Mouse (Mus musculus) thymus, adult 2 months (tissue): ENCODE data around the gene Prkn.

Source experiments
- CTCF ChIP-seq: fragments of 200-500 bp; IDR thresholded peaks from 2 replicates; pipeline ENCODE4 v1.5.1; 2012; ENCODE audit warnings: mild to moderate bottlenecking, control low read depth, low read length, moderate library complexity, borderline replicate concordance; ENCODE audit not compliant: control insufficient read depth, poor library complexity, insufficient read depth; ENCODE audit errors: extremely low read depth
- POLR2A ChIP-seq: fragments of 200-500 bp; IDR thresholded peaks from 2 replicates; pipeline ENCODE4 v1.6.1; 2012; ENCODE audit warnings: mild to moderate bottlenecking, low read length, control low read depth, moderate library complexity; ENCODE audit not compliant: control insufficient read depth, poor library complexity, insufficient read depth; ENCODE audit errors: extremely low read depth

DNA sequence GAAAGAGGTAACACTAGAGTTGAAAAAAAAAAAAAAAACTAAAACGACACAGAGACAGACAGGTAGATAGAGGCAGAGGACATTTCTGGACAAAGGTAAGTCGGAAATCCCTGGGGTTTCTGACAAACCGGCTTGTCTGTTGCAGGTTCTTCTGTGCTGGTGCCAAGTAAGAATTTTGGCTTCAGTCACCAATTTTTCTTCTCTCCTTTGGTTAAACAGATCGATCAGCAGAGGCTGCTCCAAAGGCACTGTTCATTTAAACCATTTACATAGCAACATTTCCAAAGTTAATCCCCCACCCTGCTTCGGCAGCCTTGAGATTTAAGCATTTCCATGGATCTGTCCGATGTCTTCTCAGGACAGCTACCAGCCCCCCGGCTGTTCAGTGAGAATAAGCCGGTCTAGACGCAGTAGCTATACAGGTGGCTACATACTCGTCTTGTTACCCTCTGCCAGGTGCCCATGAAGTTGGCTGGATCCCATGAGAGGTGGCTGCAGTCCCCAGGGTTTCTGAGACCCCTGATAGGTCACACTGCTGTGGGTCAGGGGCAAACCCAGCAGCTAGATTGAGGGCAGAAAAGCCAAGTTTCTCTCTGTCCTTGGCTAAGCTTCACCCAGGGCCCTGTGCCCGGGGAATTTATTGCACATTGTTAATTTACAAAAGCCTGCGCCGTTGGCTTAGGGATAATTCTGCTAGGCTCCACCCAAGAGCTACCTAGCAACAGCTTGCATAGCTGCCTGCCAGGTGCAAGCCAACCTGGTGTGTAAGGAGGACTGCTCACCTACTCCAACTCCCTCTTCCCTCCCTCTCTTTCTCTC, 1133.0 kb downstream of the Prkn start:
- no peak for TF ChIP-seq CTCF
- TF ChIP-seq POLR2A, result no peak
